Mouse (Mus musculus) hindbrain, embryonic 11.5 days (tissue): ENCODE data around the gene Kalrn. TPM values are rescaled to one million over a fixed set of nuclear protein-coding genes. Genes with fewer than 3 reads are reported as not detected.

Experiments used
- ATAC-seq: fragments of 200-750 bp; cut with Nextera tagmentation; 2 replicates; pipeline ENCODE4 v1.8.0; 2017; ENCODE audit warnings: mild to moderate bottlenecking, moderate TSS enrichment, moderate library complexity; ENCODE audit not compliant: low FRiP score
- DNase-seq: peaks from one replicate; pipeline ENCODE4 v3.0.0-alpha.2; 2015; ENCODE audit warnings: low spot score
- H3K27ac ChIP-seq: fragments of 300-500 bp; sonication (generic); 2 replicates; pipeline ENCODE4 v1.5.1; 2014; ENCODE audit warnings: mild to moderate bottlenecking, low read depth, low read length
- H3K27me3 ChIP-seq: fragments of 300-500 bp; sonication (generic); 2 replicates; pipeline ENCODE4 v1.6.1; 2014; ENCODE audit warnings: mild to moderate bottlenecking, low read length, moderate library complexity, mixed read lengths; ENCODE audit not compliant: control insufficient read depth, insufficient read depth
- H3K36me3 ChIP-seq: fragments of 300-500 bp; sonication (generic); 2 replicates; pipeline ENCODE4 v1.6.1; 2014; ENCODE audit warnings: mild to moderate bottlenecking, low read length, moderate library complexity, mixed read lengths; ENCODE audit not compliant: control insufficient read depth, insufficient read depth
- H3K4me1 ChIP-seq: fragments of 300-500 bp; sonication (generic); replicated peaks from 2 replicates; pipeline ENCODE4 v1.6.1; 2014; ENCODE audit warnings: low read length, mixed read lengths; ENCODE audit not compliant: control insufficient read depth, insufficient read depth
- H3K4me2 ChIP-seq: fragments of 300-500 bp; sonication (generic); replicated peaks from 2 replicates; pipeline ENCODE4 v1.6.1; 2014; ENCODE audit warnings: mild to moderate bottlenecking, low read depth, low read length
- H3K4me3 ChIP-seq: fragments of 300-500 bp; sonication (generic); 2 replicates; pipeline ENCODE4 v1.5.1; 2014; ENCODE audit warnings: low read depth, low read length
- H3K9ac ChIP-seq: fragments of 300-500 bp; sonication (generic); 2 replicates; pipeline ENCODE4 v1.6.1; 2014; ENCODE audit warnings: low read depth, low read length
- H3K9me3 ChIP-seq: fragments of 300-500 bp; sonication (generic); 2 replicates; pipeline ENCODE4 v1.6.1; 2016; ENCODE audit warnings: low read length; ENCODE audit not compliant: control insufficient read depth
- WGBS: fragments of 180-500 bp; shearing (Covaris S2); extraction: QIAGEN DNeasy Blood & Tissue Kit; methylation state at CpG from one replicate; pipeline ENCODE4 v1.1.7; 2014; 5-methylcytosine and 5-hydroxymethylcytosine counted together
- polyA plus RNA-seq: library from polyadenylated mRNA; unstranded; fragments of >200 nt; fragmentation: Nextera tagmentation; extraction: Ambion mirVana; gene quantifications from 2 replicates; pipeline ENCODE4 v1.2.1, GENCODE M21; 2014

The Kalrn gene
- polyA plus RNA-seq, 1 experiment from 2014 or later, result 25.6 TPM

DNA sequence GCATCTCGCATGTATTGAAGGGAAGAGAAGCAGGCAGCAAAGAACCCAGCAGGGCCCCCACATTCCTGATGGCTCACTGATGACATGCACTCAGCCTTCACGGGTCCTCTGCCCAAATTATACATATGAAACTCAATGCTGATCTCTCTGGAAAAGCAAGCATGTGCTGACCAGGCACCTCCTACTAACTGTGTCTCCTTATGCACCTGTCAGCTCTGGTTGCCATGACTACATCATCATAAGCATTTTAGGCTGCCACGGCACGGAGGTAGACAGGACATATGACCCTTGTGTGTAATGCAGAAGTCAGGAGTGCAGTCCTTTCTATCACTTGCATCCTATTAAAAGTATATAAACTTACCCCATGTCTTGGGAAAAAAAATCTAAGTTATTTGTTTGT lies 29.6 kb downstream of the Kalrn start:
- no peaks in the 10 kb centered on the region for H3K4me1 ChIP-seq
- H3K4me2 ChIP-seq, result no peak overlapping the region
- H3K9ac ChIP-seq, result no peak overlapping the region
- 76% methylated on average over 4 of the region's 4 CpGs for WGBS
- DNase-seq, result no peak
- no peaks in the 10 kb centered on the region for H3K36me3 ChIP-seq
- H3K27ac ChIP-seq, result no peak overlapping the region
- ATAC-seq, result no peak
- no peaks in the 10 kb centered on the region for H3K27me3 ChIP-seq
- no peaks in the 10 kb centered on the region for H3K9me3 ChIP-seq
- no peak overlapping the region for H3K4me3 ChIP-seq

DNA sequence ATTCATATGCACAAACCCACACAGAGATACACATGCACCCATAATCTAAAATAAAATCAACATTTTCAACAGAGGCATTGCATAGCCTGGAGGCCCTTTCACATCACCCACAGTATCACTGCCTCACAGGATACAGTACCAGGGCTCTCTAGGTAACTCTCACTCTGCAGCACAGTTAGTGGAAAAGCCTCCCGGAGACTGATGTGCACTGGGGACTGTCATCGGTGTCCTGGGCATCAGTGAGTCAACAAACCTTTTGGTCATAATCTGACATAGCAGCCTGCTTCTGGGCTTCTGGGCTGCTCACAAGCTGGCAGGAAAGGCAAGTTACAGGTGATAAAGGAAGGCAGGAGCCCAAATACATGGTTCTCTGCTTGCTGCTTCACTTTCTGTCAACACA lies 31.0 kb downstream of the Kalrn start:
- Histone ChIP-seq H3K27ac (no peak overlapping the region), H3K4me2 (no peak overlapping the region), H3K4me1 (no peaks in the 10 kb centered on the region), H3K4me3 (no peak overlapping the region), H3K27me3 (no peaks in the 10 kb centered on the region), H3K36me3 (no peaks in the 10 kb centered on the region), H3K9ac (no peak overlapping the region), H3K9me3 (no peaks in the 10 kb centered on the region)
- ATAC-seq, result no peak
- DNase-seq, result no peak
- WGBS, result 95% methylated on average over 2 of the region's 2 CpGs

DNA sequence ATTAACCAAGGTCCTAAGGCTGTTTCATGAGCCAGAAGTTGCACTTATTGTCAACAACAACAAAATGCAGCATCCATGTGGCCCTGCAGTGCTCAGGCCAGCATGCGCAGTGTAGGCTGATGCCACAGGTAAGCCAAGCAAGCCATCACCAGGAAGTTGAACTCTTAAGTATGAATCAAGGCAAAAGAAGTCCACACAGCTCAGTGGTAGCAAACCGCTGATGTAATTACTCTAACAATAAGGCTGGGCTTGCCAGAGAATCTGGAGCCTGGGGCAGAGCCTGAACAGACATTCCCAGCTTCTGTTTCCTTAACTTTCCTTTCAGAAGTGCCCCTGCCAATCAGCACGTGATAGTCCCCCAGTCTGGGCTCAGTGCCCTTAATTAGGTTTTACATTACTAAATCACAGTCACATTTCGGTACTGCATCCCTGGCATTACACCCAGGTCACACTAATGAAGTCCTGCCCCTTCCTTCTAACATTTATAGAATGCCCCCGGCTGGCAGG lies 34.6 kb downstream of the Kalrn start:
- Histone ChIP-seq H3K4me2 (no peak overlapping the region), H3K27ac (no peak overlapping the region), H3K36me3 (no peaks in the 10 kb centered on the region), H3K9ac (no peak overlapping the region), H3K27me3 (no peaks in the 10 kb centered on the region), H3K9me3 (no peaks in the 10 kb centered on the region), H3K4me1 (no peaks in the 10 kb centered on the region), H3K4me3 (no peak overlapping the region)
- DNase-seq (no peak), ATAC-seq (no peak)
- 78% methylated on average over 5 of the region's 5 CpGs for WGBS

DNA sequence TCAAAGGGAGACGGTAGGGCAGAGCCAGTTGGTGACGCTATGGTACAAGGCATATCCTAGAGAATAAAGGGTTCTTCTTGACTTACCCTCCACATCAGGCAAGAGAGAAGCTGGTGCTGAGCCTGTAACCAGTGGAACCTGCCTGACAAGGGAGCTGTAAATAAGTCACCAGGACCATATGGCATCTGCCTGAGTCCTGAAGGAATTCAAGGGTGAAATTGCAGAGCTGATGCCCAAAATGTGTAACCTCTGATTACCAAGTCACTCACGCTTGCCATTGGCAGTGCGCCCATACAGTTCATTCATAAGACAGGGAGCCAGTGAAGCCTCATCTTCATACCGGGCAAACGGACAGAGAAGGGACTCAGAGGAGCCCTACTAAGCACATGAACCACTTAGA lies 37.0 kb downstream of the Kalrn start:
- WGBS, result 90% methylated on average over 6 of the region's 6 CpGs

DNA sequence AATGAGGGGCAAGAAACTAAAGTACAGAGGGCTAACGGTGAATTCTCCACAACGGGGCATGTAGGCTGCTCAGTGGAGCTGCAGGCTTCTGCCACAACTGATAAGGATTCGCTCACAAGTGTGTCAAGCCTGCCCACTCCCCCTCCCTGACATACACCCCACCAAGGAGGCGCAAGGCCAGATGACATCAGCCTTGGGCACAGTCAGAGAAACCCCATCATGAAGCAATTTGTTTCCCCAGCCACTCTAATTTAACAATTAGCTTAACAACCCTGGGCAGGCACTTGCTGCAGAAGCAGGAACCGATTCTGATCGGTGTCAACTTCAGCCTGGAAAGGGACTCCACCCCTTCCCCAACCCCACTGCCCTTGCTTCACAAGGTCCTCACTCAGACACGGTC lies 38.2 kb downstream of the Kalrn start:
- no peaks in the 10 kb centered on the region for H3K36me3 ChIP-seq
- H3K27me3 ChIP-seq, result no peaks in the 10 kb centered on the region
- DNase-seq (no peak), ATAC-seq (no peak)
- H3K9ac ChIP-seq, result no peak overlapping the region
- no peak overlapping the region for H3K4me3 ChIP-seq
- no peak overlapping the region for H3K27ac ChIP-seq
- H3K4me2 ChIP-seq, result no peak overlapping the region
- H3K9me3 ChIP-seq, result no peaks in the 10 kb centered on the region
- no peaks in the 10 kb centered on the region for H3K4me1 ChIP-seq
- 68% methylated on average over 7 of the region's 7 CpGs for WGBS

More for the DNA sequence above, 37.0 kb downstream of the Kalrn start:
- H3K4me3 ChIP-seq, result no peak overlapping the region
- H3K4me1 ChIP-seq, result no peaks in the 10 kb centered on the region
- H3K9ac ChIP-seq, result no peak overlapping the region
- no peaks in the 10 kb centered on the region for H3K27me3 ChIP-seq
- H3K4me2 ChIP-seq, result no peak overlapping the region
- ATAC-seq (no peak), DNase-seq (no peak)
- H3K9me3 ChIP-seq, result no peaks in the 10 kb centered on the region
- H3K36me3 ChIP-seq, result no peaks in the 10 kb centered on the region
- H3K27ac ChIP-seq, result no peak overlapping the region

DNA sequence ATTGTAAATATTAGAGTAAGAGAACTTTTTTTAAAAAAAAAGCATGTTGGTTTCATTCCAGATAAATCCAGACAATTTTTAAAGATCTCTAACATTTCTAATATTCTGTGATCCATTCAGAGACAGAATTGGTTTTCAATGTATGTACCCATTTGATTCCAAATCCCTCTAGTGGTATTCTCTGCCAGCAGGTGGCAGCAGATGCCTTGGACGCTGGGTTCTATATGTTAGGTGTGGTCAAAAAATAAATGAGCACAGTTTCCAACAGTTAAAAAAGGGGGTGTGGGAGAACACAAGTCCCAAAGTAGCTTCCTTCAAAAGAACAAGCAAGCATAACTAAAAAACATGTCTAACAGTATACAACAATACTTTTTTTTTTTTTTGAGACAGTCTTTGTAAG lies 41.8 kb downstream of the Kalrn start:
- no peaks in the 10 kb centered on the region for H3K9me3 ChIP-seq
- no peaks in the 10 kb centered on the region for H3K4me1 ChIP-seq
- H3K4me3 ChIP-seq, result no peak overlapping the region
- WGBS, result 10% methylated on average over 1 of the region's 1 CpGs
- H3K4me2 ChIP-seq, result no peak overlapping the region
- no peaks in the 10 kb centered on the region for H3K27me3 ChIP-seq
- peak; percentile 69 for DNase-seq
- H3K27ac ChIP-seq, result no peak overlapping the region
- ATAC-seq, result no peak
- no peak overlapping the region for H3K9ac ChIP-seq
- no peaks in the 10 kb centered on the region for H3K36me3 ChIP-seq

DNA sequence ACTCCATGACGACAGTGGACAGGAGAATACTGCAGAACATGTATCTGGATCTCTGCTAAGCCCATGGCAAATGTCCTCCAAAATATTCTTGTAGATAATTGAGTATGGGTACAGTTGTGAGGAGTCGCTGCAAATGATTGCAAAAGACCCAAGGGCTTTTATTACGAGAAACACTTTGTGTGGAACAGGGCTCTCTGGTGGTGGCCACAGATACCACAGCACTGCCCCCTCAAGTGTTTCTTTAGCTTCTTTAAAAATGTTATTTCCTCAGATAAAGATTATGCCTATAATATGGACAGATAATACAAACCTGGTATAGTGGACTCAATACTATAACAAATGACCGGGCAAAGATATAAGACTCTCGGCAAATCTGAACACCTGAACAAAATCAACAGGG lies 43.3 kb downstream of the Kalrn start:
- H3K9me3 ChIP-seq, result no peaks in the 10 kb centered on the region
- no peak for ATAC-seq

DNA sequence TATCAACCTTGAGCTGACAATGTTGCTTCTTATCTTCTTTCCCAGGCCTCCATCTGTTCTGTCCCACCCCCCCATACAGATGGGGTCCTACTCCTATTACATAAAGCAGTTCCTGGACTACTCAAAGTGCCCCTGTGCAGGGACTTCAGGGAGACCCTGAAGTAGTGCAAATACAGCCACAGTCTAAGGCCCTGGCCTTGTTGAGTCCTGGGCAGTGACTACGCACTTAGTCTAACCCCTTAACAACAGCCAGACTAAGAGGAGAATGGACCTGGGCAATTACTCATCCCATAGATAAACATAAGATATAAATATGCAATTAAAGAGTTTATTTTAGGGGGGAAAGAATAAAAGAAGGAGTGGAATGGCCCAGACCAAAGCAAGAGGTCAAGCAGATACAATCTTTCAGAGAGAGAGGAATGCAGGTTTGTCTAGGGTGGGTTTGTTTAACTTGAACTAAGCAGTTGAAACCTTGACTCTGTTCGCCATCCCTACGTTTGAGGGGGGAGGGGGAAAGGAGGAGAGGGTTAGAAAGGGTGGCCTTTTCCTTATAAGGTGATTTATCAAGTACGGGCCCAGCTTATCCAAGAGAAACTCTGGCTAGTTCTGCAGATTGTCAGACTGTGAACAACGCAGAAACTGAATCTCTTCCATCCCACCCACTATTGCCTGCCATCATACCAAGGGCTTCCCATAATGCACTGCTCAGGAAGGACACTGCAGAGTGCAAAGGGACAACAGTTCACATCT lies 44.9 kb downstream of the Kalrn start:
- Histone ChIP-seq H3K36me3 (no peaks in the 10 kb centered on the region), H3K27me3 (no peaks in the 10 kb centered on the region), H3K4me3 (no peak overlapping the region), H3K4me1 (no peaks in the 10 kb centered on the region), H3K9me3 (no peaks in the 10 kb centered on the region), H3K9ac (no peak overlapping the region), H3K4me2 (no peak overlapping the region), H3K27ac (no peak overlapping the region)
- DNase-seq (no peak), ATAC-seq (no peak)
- WGBS, result 82% methylated on average over 5 of the region's 5 CpGs

More for the DNA sequence above, 43.3 kb downstream of the Kalrn start:
- Histone ChIP-seq H3K27me3 (no peaks in the 10 kb centered on the region), H3K27ac (no peak overlapping the region), H3K4me1 (no peaks in the 10 kb centered on the region), H3K4me3 (no peak overlapping the region), H3K9ac (no peak overlapping the region), H3K4me2 (no peak overlapping the region), H3K36me3 (no peaks in the 10 kb centered on the region)
- WGBS, result 96% methylated on average over 5 of the region's 5 CpGs
- DNase-seq, result no peak

DNA sequence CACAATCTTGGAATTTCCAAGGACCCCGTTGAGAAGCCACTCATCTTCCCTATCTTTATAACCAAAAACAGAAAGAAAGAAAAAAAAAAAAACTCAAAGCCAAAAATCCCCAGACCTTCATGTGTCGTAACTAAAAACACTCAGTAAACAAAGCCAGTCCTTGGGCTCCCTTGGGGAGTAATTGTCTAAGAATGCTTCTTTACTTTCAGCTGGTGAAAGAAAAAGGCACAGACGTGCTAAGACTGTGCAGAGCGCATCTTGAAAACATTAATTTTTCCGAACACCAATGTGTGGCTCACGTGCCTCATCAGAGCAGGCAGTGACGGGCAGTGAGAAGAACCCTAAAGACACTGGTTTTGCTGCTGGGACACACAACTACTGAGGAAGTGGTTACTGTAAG lies 47.0 kb downstream of the Kalrn start:
- Histone ChIP-seq H3K27ac (no peak overlapping the region), H3K4me1 (no peaks in the 10 kb centered on the region), H3K4me3 (no peak overlapping the region), H3K9ac (no peak overlapping the region), H3K36me3 (no peaks in the 10 kb centered on the region), H3K4me2 (no peak overlapping the region), H3K9me3 (no peaks in the 10 kb centered on the region), H3K27me3 (no peaks in the 10 kb centered on the region)
- WGBS, result 70% methylated on average over 7 of the region's 7 CpGs
- ATAC-seq, result no peak
- no peak for DNase-seq
